In the genomic region with DNA sequence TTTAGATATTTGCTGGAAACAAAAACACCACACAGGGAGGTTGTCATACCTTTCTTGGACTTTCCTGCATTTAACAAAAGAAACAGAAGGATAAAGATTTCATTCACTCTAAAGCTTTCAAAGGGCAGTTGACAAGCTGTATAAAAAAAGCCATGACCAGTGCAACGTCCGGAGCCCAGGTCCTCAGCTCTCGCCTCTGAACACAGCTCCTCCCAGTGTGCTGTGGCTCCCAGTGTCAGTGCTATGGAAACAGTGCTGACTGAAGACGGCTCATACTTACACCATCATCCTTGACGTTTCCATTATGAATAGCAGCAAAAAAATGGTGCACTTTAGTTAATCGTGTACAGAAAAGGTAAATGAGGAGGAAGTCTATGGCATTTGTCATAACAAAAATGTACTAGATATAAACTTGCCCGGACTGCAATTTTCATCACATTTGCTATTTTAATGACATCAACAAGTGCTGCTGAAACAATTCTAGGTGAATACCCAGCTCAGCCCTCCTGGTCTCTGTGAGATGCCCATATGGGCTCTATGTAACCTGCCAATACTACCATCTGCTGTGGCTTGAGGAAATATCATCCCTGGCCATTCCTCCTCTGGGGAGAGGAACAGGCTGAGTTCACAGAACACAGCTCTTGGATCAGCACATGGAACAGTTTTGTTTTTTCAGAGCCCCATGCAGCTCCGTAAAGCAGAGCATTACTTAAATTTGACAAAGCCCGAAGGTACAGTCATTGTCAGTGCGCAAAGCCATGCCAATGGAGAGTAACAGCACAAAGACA, we compare ENCODE assay signal across 10 mouse cellular contexts. TPM values are rescaled to one million over a fixed set of nuclear protein-coding genes. Genes with fewer than 3 reads are reported as not detected.
A peak's percentile ranks its signal among the peaks of the same experiment; 100 is the strongest.
DNase-seq lines count a peak whose midpoint lies in the region; ATAC-seq and TF ChIP-seq lines count a peak whose summit lies in the region.
"Had no signal": no experiment of that assay in that cellular context is flagged by ENCODE, and none has a peak within 500 bp of the region (broad histone marks: within the 10 kb centered on the region; RNA-seq: fewer than 3 reads in every experiment).

No protein-coding gene starts in this region.

- peaks cover 8% of the 10 kb centered on the region for H3K4me1 ChIP-seq in kidney, embryonic 14.5 days (ENCODE audit: control insufficient read depth, insufficient read depth, low read length)
- peaks cover 13% of the 10 kb centered on the region for H3K4me1 ChIP-seq in forebrain, embryonic 15.5 days
- no peaks in the 10 kb centered on the region for H3K4me1 ChIP-seq in lung, postnatal 0 days (ENCODE audit: insufficient read depth, low read depth, low read length)

- H3K36me3 ChIP-seq in kidney, embryonic 14.5 days (ENCODE audit: control insufficient read depth, insufficient read depth, low read length), result peaks cover 62% of the 10 kb centered on the region
- H3K36me3 ChIP-seq in forebrain, embryonic 15.5 days, result no peaks in the 10 kb centered on the region
- H3K36me3 ChIP-seq in lung, postnatal 0 days (ENCODE audit: insufficient read depth, low read length), result peaks cover 44% of the 10 kb centered on the region

- no peak overlapping the region for H3K9ac ChIP-seq in kidney, embryonic 14.5 days (ENCODE audit: low read depth, low read length)
- H3K9ac ChIP-seq in forebrain, embryonic 15.5 days (replicated peaks), result no peak overlapping the region
- no peak overlapping the region for H3K9ac ChIP-seq in lung, postnatal 0 days (replicated peaks; ENCODE audit: low read depth)

- DNase-seq in cerebellum, postnatal 4 days (ENCODE audit: low spot score in 2 of 2), result no peak
- no peak for DNase-seq in kidney, postnatal 14 days
- peak; percentile 81 for DNase-seq in cerebellum, adult 11 months
- no peak for DNase-seq in natural killer cell, adult 2 months (ENCODE audit: low spot score in 2 of 2)
- DNase-seq in lung, postnatal 0 days (ENCODE audit: low spot score), result no peak
- DNase-seq: lung, postnatal 4 days had no signal

- peak; percentile 98 for ATAC-seq in cerebellum, adult (ENCODE audit: insufficient number of reproducible peaks, low FRiP score, low TSS enrichment)
- 0 out of 2 replicates have a peak, but pooled peaks have one; percentile 36 for ATAC-seq in kidney, embryonic 14.5 days (ENCODE audit: low FRiP score, low TSS enrichment)
- ATAC-seq in forebrain, embryonic 15.5 days (replicated peaks), result peak; percentile 72
- ATAC-seq in lung, postnatal 0 days, result no peak
- ATAC-seq: intestine, embryonic 16.5 days had no signal

- H3K27ac ChIP-seq in kidney, embryonic 14.5 days (ENCODE audit: low read depth, low read length), result peak overlapping the region; percentile 44
- no peak overlapping the region for H3K27ac ChIP-seq in forebrain, embryonic 15.5 days (replicated peaks)
- H3K27ac ChIP-seq in lung, postnatal 0 days (ENCODE audit: low read length), result no peak overlapping the region

- H3K27me3 ChIP-seq in kidney, embryonic 14.5 days (ENCODE audit: control insufficient read depth, insufficient read depth, low read length), result no peaks in the 10 kb centered on the region
- no peaks in the 10 kb centered on the region for H3K27me3 ChIP-seq in forebrain, embryonic 15.5 days
- no peaks in the 10 kb centered on the region for H3K27me3 ChIP-seq in lung, postnatal 0 days (replicated peaks; ENCODE audit: insufficient read depth, low read length)

- TF ChIP-seq CTCF in lung, postnatal 0 days (IDR thresholded peaks at IDR 0.05), result no peak

- H3K9me3 ChIP-seq in kidney, embryonic 14.5 days (ENCODE audit: control insufficient read depth, low read length), result no peaks in the 10 kb centered on the region
- no peaks in the 10 kb centered on the region for H3K9me3 ChIP-seq in forebrain, embryonic 15.5 days
- H3K9me3 ChIP-seq in lung, postnatal 0 days (ENCODE audit: low read length), result no peaks in the 10 kb centered on the region

- TF ChIP-seq EP300 in lung, postnatal 0 days (IDR thresholded peaks at IDR 0.05), result no peak

- H3K4me2 ChIP-seq in kidney, embryonic 14.5 days (replicated peaks; ENCODE audit: low read depth, low read length), result no peak overlapping the region
- no peak overlapping the region for H3K4me2 ChIP-seq in forebrain, embryonic 15.5 days (replicated peaks)
- H3K4me2 ChIP-seq in lung, postnatal 0 days (replicated peaks; ENCODE audit: low read depth, low read length), result no peak overlapping the region

- no peak overlapping the region for H3K4me3 ChIP-seq in kidney, embryonic 14.5 days (ENCODE audit: low read length)
- H3K4me3 ChIP-seq in forebrain, embryonic 15.5 days, result no peak overlapping the region
- no peak overlapping the region for H3K4me3 ChIP-seq in lung, postnatal 0 days (ENCODE audit: low read depth, low read length)

- 62% methylated on average over 10 of the region's 10 CpGs for WGBS in kidney, embryonic 14.5 days
- 47% methylated on average over 10 of the region's 10 CpGs for WGBS in forebrain, embryonic 15.5 days
- WGBS in lung, postnatal 0 days, result 71% methylated on average over 10 of the region's 10 CpGs

RNA-seq across cellular contexts. Expression of a gene that starts 25.3 kb away (rescaled TPM):
- polyA plus RNA-seq in kidney, embryonic 14.5 days (2014; fragmentation: Nextera tagmentation; extraction: Ambion mirVana), result 36.5 and 38.8 TPM in 2 replicates
- 39.8 and 43.3 TPM in 2 replicates for polyA plus RNA-seq in forebrain, embryonic 15.5 days (2015; fragmentation: Nextera tagmentation; extraction: Ambion mirVana)
- polyA plus RNA-seq in lung, postnatal 0 days (2015; fragmentation: Nextera tagmentation; extraction: Ambion mirVana), result 21.3 and 21.7 TPM in 2 replicates

RNA-seq across cellular contexts. Expression of a gene that starts 43.6 kb away (rescaled TPM):
- polyA plus RNA-seq in kidney, embryonic 14.5 days (2014; fragmentation: Nextera tagmentation; extraction: Ambion mirVana), result 8.0 and 8.5 TPM in 2 replicates
- 490 and 501 TPM in 2 replicates for polyA plus RNA-seq in forebrain, embryonic 15.5 days (2015; fragmentation: Nextera tagmentation; extraction: Ambion mirVana)
- 0.53 and 0.76 TPM in 2 replicates for polyA plus RNA-seq in lung, postnatal 0 days (2015; fragmentation: Nextera tagmentation; extraction: Ambion mirVana)

Comparison
In these comparisons a context has a peak if more than half of its experiments do, and no peak if none do; other contexts are left out.
1. RNA of a gene that starts 43.6 kb away (polyA plus RNA-seq): 490 to 501 TPM in forebrain, embryonic 15.5 days; 8.0 to 8.5 TPM in kidney, embryonic 14.5 days and 0.53 to 0.76 TPM in lung, postnatal 0 days; every median in the first group is over 10 times any median in the second.